Mouse (Mus musculus) megakaryocyte, embryonic 14.5 days (primary cell): ENCODE measurements around the gene G6pc3.

Experiments used
- FLI1 ChIP-seq: IDR thresholded peaks from 2 replicates; pipeline ENCODE4 v1.6.1; 2012; ENCODE audit warnings: low read length, inconsistent platforms, mixed read lengths
- GATA1 ChIP-seq: IDR thresholded peaks from 3 replicates; pipeline ENCODE4 v1.6.1; 2012; ENCODE audit warnings: mixed read lengths, low read length, inconsistent platforms, borderline replicate concordance

DNA sequence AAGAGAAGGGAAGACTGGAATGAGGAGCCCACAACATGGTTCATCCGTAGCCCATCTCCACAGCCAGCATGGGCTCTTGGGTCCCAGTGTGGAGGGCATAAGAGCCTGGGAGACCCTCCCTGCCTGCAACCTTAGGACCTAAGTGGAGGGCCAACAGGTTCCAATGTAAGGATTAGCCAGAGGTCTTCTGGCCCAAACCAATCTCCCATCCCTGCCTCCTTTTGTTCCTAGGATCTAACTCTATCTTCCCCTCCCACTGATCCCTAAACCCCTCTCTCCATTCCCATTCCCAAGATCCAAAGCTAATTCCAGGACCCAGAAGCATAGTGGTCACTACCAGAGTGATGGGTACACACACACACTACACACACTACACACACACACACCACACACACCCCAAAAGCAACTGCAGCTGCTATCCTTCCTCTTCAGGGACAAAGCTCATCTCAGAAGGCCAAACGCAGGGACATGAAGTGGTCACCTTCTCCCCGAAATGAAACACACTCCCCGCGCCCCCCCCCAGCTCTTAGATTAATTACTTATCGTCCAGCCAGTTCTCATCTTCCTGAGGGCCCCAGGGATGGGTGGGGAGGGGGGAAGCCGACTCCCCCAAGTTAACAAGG is 39.3 kb downstream of the G6pc3 start:
- no peak for TF ChIP-seq GATA1
- no peak for TF ChIP-seq FLI1
